Mouse (Mus musculus) lung, postnatal 0 days (tissue): ENCODE data around the gene 1600002K03Rik.

Experiments
- CTCF ChIP-seq: IDR thresholded peaks from 2 replicates; pipeline ENCODE4 v1.5.1; 2016; ENCODE audit warnings: antibody characterized with exemption, mild to moderate bottlenecking
- EP300 ChIP-seq: IDR thresholded peaks from 2 replicates; pipeline ENCODE4 v1.6.1; 2016; ENCODE audit warnings: antibody characterized with exemption, mild to moderate bottlenecking, control low read depth

DNA sequence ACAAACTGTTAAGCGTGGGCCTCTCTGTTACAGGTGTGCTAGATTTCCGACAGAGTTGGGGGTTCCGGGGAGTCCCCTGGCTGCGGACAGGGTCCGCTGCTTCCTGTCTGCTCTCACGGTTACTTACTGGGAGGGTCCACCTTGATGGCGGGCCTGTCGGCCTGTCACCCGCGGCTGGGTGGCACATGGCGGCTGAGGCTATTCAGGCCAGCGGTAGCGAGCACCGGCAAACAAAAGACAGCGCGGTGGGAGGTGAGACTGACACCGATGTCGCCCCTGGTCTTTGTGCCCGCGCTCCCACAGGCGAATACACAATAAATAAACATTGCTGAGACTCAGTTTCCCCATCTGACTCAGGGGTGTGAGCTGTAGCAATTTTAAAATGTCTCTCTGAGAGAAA, 17.3 kb downstream of the 1600002K03Rik start:
- TF ChIP-seq EP300 (no peak), CTCF (no peak)
